Mouse (Mus musculus) left cerebral cortex, adult 18-20 months (tissue): ENCODE measurements around the gene Gm28102. TPM values are rescaled to one million over a fixed set of nuclear protein-coding genes. Genes with fewer than 3 reads are reported as not detected.
"Not testable (repeated sequence)": the region's sequence is repeated elsewhere in the genome, so short reads cannot be mapped to it uniquely, and the experiment has no call there.

Experiments used
- DNase-seq, 2 experiments: peaks; one replicate each; pipeline ENCODE4 v3.0.0; 2021 to 2022; ENCODE audit warnings: low spot score in 2 of 2, mixed read lengths in 1 of 2
- long read RNA-seq, 2 experiments: library from polyadenylated mRNA; stranded (forward); transcript quantifications; one replicate each; pipeline ENCODE4 v2.0.0; 2021
- total RNA-seq, 2 experiments: library from RNA; stranded (reverse); gene quantifications; 2 replicates each; pipeline ENCODE4 v1.2.3; 2021

Gene Gm28102
- not detected for total RNA-seq
- long read RNA-seq, experiment 1, result 0 reads
- long read RNA-seq, experiment 2, result 0 reads

- not testable (repeated sequence) for DNase-seq
These were observed at the start of gene Gm28102 for GRCm38 (mm10) chrY:88053015-88053414. Gene Gm28102 (plus strand): TSS chrY:88053315.
